Mouse (Mus musculus) c-Kit-positive CD71-positive TER-119-negative erythroid progenitor cells, embryonic 14.5 days (primary cell): ENCODE results near the gene Gck.
A peak's percentile ranks its signal among the peaks of the same experiment; 100 is the strongest.
"Not testable (repeated sequence)": the region's sequence is repeated elsewhere in the genome, so short reads cannot be mapped to it uniquely, and the experiment has no call there.

Source experiments
- DNase-seq: peaks from one replicate; pipeline ENCODE4 v3.0.0-alpha.2; 2013; ENCODE audit warnings: low read depth

Gene Gck

DNA sequence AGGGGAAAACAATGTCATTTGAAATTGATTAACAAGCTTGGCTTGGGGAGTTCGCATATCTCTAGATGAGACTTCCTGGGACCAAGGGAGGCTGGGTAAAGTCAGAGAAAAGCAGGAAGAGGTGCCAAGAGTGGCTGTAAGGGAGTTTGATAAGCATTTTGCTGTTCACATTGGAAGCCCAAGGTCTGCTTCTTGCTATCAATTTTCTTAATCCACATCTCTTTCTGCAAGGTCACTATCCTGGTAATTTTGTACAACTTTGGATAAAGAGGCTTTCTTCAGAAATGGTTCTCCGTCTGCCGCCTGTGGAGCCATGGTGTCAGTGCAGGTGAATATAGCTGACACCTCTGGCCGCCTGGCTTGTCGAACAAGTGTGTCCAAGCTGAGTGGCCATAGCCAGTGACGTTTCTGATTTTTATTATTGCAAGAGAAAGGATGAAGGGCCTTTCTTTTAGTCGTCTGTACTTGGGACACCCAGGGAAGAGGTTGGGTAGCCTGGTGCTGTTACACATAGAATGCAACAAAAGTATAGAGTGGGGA is 5.2 kb upstream of the Gck start:
- DNase-seq: peak; percentile 30

- DNase-seq: no peak
Observed at GRCm38 (mm10) chr11:5954435-5954834, 4.6 kb upstream of the Gck start.

DNA sequence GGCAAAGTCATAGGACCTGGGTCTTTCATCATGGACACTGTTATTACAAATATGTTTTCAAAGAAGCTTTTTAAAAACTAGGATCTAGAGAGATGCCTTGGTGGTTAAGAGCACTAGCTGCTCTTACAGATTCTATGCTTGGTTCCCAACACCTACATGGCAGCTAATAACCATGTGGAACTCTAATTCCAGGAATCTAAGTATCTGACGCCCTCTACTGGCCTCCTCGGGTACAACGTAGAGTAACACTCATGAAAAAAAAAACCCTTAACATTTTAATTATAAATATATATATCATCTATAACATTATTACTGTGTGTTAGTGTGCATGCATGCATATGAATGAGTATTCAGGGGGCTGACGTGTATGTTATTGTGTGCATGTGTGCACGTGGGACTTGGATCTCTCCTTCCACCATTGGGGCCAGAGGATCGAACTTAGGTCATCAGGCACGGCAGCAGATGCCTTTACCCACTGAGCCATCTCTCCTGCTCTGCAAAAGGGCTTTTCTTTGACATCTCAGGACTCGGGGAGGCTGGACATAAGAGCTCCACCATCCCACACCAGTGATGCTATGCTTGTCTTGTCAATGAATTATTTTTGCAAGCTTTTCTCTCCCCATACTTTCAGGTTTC is 3.4 kb upstream of the Gck start:
- peak; percentile 42 for DNase-seq

GRCm38 (mm10) chr11:5952501-5952900 is 2.6 kb upstream of the Gck start:
- no peak for DNase-seq

GRCm38 (mm10) chr11:5948546-5949250 is 1.2 kb downstream of the Gck start:
- DNase-seq: no peak

DNA sequence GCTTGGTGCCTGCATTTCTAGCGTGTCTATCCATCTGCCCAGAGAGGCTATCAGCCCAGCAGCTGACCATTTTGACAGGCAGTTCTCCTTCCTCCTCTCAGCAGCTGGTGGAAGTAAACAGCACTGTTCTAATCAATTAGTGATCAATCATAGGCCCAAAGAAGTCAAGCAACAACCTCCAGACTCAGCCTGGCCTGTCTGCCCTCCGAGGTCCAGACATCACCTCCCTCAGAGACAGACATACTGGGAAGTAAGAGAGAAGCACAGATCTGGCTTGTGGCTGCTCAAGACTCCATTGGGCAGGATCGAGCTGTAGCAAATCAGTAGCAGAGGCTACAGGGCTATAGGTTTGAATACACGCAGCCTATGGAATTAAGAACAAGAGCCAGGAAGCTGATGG is 2.1 kb downstream of the Gck start:
- DNase-seq: no peak

DNA sequence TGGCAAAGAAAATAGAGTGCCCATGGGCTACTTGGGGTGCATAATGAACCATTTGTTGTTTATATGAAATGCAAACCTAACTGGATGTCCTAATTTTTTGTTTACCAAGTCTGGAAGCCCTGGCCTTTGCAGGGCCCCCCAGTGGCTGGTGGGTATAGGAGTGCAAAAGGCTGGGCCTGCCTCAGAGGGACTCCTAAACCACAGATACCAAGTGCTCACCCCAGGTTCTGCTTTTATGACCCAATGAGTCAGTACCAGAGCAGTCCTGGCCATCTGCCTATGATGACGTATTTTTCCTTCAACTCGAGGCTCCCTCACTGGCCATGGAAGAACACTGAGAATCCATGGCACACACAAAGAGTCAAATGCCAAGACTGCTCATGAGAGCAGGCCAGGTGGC is 4.8 kb downstream of the Gck start:
- no peak for DNase-seq

- DNase-seq: no peak
Observed at GRCm38 (mm10) chr11:5942966-5943365, 6.9 kb downstream of the Gck start.

DNA sequence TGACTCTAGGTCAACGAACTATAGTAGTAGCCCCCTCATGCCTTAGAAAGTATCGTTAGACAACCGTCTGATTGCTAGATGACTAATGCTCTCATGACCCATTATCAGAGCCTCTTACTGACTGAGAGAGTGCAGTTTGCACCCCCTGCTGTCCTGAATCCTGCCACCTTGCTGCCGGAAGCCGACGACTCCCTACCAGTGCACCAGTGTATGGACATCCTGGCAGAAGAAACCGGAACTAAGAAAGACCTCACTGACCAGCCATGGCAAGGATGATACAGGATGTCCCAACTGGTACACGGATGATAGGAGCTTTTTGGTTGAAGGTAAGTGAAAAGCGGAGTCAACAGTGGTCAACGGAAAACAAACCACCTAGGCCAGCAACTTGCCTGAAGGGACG is 15.3 kb downstream of the Gck start:
- not testable (repeated sequence) for DNase-seq

DNA sequence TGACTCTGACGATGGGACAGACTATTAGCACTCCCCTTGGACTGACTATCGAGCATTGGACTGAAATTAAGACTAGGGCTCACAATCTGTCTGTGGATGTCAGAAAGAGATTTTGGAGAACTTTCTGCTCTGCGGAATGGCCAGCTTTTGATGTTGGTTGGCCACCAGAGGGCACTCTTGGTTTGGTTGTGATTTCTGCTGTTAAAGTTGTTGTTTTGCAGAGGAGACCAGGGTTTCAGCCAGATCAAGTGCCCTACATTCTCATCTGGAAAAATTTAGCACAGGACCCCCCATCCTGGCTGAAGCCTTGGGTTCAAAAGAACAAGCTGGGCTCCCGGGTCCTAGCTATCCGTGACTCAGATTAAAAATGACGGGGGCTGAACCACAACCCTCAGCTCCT is 17.9 kb downstream of the Gck start:
- not testable (repeated sequence) for DNase-seq

GRCm38 (mm10) chr11:5930578-5930977 is 19.3 kb downstream of the Gck start:
- no peak for DNase-seq

- DNase-seq: no peak
Observed at GRCm38 (mm10) chr11:5926696-5927220, 23.1 kb downstream of the Gck start.

GRCm38 (mm10) chr11:5924699-5925098 is 25.2 kb downstream of the Gck start:
- DNase-seq: no peak

DNA sequence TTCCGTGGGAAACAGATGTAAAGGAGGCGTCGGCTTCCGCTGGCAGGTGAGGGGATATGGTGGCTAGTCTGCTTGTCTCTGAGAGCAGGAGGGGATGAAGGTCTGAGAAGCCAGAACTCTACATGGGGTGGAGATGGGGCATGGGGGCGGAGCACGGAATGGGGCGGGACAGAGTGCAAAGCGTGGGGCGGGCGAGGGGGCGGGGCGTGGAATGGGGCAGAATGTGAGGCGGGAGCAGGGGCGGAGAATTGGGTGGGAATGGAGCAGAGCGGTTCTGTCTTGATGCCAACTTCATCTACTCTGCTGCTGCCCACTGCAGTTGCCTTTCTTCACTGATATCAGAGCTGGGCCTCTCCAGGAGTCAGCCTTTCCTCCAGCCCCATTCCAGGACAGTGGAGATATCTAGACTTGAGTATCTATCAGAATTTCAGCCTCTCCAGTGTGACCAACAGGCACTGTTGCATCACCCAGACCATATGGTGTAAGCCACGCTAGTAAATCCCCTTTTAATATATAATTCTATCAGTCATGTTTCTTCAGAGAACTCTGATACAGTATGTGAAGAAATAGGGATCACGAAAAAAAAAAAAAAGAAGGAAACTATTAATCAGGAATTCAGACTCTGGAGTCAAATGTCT is 29.4 kb downstream of the Gck start:
- no peak for DNase-seq

GRCm38 (mm10) chr11:5919606-5920005 is 30.3 kb downstream of the Gck start:
- DNase-seq: no peak

DNA sequence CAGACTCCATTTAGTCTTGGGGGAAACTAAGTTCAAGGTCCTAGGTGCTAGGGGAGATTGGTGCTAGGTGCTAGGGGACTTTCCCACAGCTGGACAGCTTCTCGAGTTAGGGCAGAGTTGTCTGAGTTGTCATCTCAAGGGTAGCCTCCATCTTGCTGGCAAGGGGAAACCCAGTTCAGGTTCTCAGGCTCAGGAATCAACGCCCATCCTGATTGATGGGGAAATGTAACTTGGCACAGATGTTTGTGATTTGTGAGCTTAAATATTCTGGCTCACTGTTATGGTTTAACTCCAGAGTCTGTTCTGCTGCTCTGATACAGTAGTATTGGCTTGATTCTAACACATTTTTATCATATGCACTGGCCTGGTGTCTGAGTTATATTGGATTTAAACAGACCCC is 31.8 kb downstream of the Gck start:
- no peak for DNase-seq

- no peak for DNase-seq
Observed at GRCm38 (mm10) chr11:5916178-5916548, 33.7 kb downstream of the Gck start.

DNA sequence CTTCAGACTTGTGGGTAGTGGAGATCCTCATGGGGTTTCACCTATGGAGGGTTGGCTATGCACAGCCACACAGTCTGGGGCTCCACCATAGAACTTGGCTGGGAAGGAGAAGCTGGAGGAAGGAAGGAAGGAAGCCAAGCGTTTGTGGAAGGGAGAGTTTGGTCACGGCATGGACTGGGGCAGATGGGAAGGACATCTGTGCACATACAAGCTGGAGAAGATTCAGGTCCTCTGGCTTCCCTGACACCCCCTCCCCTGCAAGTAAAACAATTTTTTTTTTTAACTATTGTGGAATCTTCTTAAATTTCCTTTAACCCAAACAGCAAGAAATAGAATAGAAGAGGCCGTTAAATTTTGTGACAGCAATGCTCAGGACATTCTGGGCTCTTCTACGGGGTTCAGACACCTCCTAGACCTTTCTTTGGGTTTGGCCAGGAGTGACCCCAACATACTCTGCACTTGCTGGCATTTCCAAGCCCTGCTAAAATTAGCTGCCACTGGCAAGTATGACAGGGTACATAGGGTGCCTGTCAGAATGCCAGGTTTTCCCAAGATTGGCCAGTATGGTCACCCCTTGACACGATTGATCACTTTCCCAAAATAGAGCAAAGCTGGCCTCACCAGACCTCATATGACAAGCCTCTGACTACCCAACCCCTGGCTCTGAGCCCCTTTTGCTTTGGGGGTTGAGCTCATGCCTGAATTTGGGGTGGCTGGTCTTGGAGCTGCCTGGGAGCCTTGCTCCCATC is 34.3 kb downstream of the Gck start:
- DNase-seq: no peak

DNA sequence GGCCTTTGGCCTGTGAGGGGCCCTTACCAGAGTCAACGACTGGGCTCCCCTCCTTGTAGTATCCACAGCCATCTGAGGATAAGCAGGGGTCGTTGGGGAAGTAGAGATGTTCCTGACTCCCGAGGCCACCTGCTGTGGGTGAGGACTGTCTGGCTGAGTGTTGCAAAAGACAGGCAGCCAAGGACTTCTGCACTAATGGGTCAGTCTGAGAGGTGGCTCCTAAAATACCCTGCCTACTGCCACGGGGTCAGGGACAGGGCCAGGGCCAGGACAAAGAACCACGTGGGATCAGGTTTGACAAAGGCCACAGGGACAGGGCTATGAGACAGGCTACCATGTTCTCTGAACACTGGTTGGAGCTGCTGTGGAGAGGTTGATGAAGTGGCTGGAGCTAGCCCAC is 34.9 kb downstream of the Gck start:
- DNase-seq: no peak

- no peak for DNase-seq
Observed at GRCm38 (mm10) chr11:5913936-5914335, 35.9 kb downstream of the Gck start.

GRCm38 (mm10) chr11:5913256-5913655 is 36.6 kb downstream of the Gck start:
- DNase-seq: no peak

DNA sequence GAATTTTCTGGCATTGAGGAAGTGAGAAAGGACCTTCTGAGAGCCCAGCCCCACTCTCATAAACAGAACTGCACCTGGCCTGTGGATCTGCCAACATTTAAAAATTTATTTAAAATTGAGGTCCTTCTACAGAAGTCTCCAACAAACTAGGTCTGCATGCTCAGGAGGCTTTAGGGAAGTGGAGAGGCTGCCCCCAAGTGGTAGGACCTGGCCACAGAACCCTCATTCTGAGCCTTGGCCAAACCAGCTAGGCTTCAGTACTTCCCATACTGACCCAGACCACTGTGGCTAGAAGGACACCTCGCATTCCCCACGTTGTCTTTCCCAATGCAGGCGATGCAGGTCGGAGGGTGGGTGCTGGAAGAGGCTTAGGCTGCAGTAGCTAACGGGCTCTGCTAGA is 37.2 kb downstream of the Gck start:
- DNase-seq: no peak
